Mouse (Mus musculus): ENCODE data around the gene Glyatl3.

The Glyatl3 gene

GRCm38 (mm10) chr17:40868952-40869747 is 45.0 kb downstream of the Glyatl3 start:
- in situ Hi-C loops (cut with MseI, MboI) = no loop called here

GRCm38 (mm10) chr17:40855065-40855464 is 59.1 kb downstream of the Glyatl3 start:
- in situ Hi-C loops (cut with MseI, MboI) = no loop called here
